Mouse (Mus musculus): ENCODE results near the gene Sesn1. TPM values are rescaled to one million over a fixed set of nuclear protein-coding genes. Genes with fewer than 3 reads are reported as not detected.

Gene Sesn1
- polyA plus RNA-seq (2021): 28.6 TPM

DNA sequence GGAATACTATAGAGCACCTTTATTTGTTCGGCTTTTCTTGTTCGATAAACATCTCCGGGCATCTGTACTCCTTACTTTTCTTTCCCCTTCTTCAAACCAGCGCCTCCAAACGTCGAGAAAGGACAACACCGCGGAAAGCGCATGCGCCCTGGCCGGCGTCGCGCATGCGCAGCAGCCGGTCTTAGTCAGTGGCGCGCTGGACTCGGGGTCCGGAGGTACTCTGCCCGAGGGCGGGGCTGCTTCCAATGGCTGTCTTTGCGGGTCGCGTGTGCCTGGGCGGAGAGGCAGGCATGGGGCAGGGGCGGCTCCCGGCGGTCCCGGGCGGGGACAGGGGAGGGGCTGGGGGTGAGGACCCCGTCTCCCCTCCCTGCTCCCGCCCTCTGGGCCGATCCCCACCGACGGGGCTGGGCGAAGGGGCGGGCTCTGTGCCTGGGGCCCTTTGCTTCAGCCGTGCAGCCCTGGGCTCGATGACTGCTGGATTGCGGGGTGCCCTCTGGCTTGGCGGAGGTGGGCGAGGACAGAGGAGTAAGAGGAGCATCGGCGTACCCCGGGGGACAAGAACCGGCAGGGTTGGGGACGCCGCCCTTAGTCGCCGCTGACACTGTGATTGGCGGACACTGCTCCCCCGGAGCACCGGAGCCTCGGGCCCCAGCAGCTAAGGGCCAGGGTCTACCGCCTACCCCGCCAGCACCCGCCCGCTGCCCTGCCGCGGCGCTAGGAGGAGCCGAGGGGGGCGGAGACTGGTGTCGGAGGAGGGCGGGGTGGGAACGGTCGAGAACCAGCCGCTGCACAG is at the start of gene Sesn1, which contains the start of gene Cep57l1:
Sesn1 (plus strand) TSS at position 165 of the 793 bp plus-strand sequence.
Cep57l1 (minus strand) TSS at position 101 of the 793 bp plus-strand sequence.
- in situ Hi-C loops (cut with MboI; ENCODE audit: low pct_unique_long_range_greater_than_20kb): loop anchor here (10.0 kb wide), 1 partner anchor 285 kb away; no protein-coding TSS in a partner anchor
- peak; percentile 80 for DNase-seq (ENCODE audit: low read depth, low spot score)
- POLR2A ChIA-PET: no interaction called here
- CTCF ChIA-PET: interaction anchor here (1.2 kb wide), 1 partner anchor 21 kb away, joined by 4 read pairs; no protein-coding TSS in a partner anchor
- no peaks in the 10 kb centered on the region for H3K27me3 ChIP-seq
- no peak for TF ChIP-seq CTCF (IDR thresholded peaks at IDR 0.05)
- ATAC-seq: peak; percentile 91

DNA sequence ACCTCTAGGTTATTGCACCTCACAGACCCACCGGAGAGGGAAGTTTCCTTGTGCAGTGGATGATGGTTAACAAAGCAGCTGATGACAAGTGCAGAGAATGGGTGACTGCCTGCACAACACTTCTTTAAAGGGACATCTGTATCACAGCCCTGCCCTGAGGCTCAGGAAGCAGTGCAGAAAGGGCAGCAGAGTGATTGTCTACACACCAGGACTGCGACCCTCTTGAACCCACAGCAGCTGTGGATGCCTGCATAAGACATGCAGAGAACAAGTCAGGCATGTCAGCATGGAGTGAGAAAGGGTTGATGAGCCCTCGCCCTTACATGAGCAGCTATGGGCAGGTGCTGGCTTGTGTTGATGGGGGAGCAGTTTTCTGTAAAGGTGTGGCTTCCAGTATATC is 48.9 kb upstream of the Sesn1 start:
- no peak for ATAC-seq
- DNase-seq (ENCODE audit: low read depth, low spot score): no peak
- CTCF ChIA-PET: no interaction called here
- TF ChIP-seq CTCF (IDR thresholded peaks at IDR 0.05): no peak
- POLR2A ChIA-PET: no interaction called here
- H3K27me3 ChIP-seq: no peaks in the 10 kb centered on the region
- in situ Hi-C loops (cut with MboI; ENCODE audit: low pct_unique_long_range_greater_than_20kb): no loop called here

DNA sequence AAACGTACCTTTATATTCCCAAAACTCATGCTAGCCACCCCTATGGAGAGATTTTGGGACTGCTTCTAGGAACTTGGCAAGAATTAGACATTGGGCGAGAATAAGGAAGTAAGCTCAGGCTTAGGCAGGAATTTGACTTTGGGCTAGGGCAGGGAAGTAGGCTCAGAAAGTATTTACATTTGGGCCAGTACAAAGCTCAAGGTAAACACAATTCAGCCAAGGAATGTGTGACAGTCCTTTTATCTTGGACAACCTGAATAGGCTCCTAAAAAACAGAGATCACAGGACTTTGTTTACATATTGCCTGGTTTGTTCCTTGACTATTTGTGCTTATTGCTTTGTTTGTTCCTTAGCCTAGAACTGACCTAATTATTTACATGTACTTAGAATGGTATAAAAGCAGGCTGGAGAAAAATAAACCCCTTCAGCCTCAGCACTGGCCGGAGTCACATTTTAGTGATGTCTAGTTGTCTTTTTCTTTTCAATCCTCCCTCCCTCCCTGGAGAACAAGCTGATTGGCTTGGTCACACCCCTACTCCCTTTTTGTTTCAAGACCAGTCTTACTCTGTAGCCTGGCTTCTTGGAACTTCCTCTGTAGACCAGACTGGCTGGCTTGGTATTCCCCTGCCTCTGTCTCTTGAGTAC is 45.9 kb upstream of the Sesn1 start:
- no peak for TF ChIP-seq CTCF (IDR thresholded peaks at IDR 0.05)
- no peaks in the 10 kb centered on the region for H3K27me3 ChIP-seq
- CTCF ChIA-PET: interaction anchor here (3.5 kb wide), 1 partner anchor 10 kb away, joined by 11 read pairs; no protein-coding TSS in a partner anchor
- DNase-seq (ENCODE audit: low read depth, low spot score) (no peak), ATAC-seq (no peak)
- POLR2A ChIA-PET: no interaction called here
- in situ Hi-C loops (cut with MboI; ENCODE audit: low pct_unique_long_range_greater_than_20kb): no loop called here

DNA sequence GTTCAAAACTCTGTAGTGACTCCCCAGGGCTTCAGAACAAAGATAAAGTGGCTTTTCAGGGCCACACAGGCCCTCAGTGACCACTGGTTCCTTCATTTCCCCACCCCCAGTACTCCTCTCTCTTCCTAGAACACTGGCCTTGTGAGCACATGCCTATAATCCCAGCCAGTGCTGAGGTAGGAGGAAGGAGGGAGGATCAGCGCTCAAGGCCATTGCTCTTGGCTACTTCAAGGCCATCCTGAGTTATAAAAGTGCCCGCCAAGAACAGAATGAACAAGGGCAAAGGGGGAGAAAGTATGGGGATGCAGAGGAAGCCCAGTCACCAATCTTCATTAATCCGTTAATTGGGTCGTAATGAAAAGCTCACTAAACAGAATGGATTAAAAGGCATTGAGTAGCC is 44.1 kb upstream of the Sesn1 start:
- ChIA-PET POLR2A (no interaction called here), CTCF (interaction anchor here (3.5 kb wide), 1 partner anchor 11 kb away, joined by 11 read pairs; no protein-coding TSS in a partner anchor)
- in situ Hi-C loops (cut with MboI; ENCODE audit: low pct_unique_long_range_greater_than_20kb): no loop called here
- ATAC-seq (no peak), DNase-seq (ENCODE audit: low read depth, low spot score) (no peak)
- H3K27me3 ChIP-seq: no peaks in the 10 kb centered on the region
- no peak for TF ChIP-seq CTCF (IDR thresholded peaks at IDR 0.05)

DNA sequence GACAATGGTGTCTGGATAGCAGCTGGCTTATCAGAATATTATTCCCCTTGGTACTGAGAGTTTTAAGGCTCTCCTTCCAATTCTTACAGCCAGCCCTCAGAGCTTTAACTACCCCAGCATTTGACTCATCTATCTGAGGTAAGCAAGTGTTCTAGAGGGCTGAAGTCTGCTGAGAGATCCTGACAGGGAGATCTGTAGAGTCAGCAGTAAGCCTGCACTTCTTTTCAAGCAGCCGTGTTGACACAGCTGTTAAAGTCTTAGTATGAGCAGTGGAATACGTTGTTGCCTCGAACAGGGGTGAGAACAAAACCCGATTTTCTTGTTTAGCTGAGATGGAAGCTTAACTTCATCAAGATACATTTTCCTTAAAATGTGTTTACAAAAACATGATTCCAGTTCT is 43.5 kb upstream of the Sesn1 start:
- ATAC-seq: no peak
- no peak for TF ChIP-seq CTCF (IDR thresholded peaks at IDR 0.05)
- DNase-seq (ENCODE audit: low read depth, low spot score): no peak
- ChIA-PET POLR2A (no interaction called here), CTCF (interaction anchor here (0.8 to 3.5 kb wide), 2 partner anchors 10 to 12 kb away, joined by 3 to 11 read pairs; no protein-coding TSS in a partner anchor)
- H3K27me3 ChIP-seq: no peaks in the 10 kb centered on the region
- in situ Hi-C loops (cut with MboI; ENCODE audit: low pct_unique_long_range_greater_than_20kb): no loop called here

DNA sequence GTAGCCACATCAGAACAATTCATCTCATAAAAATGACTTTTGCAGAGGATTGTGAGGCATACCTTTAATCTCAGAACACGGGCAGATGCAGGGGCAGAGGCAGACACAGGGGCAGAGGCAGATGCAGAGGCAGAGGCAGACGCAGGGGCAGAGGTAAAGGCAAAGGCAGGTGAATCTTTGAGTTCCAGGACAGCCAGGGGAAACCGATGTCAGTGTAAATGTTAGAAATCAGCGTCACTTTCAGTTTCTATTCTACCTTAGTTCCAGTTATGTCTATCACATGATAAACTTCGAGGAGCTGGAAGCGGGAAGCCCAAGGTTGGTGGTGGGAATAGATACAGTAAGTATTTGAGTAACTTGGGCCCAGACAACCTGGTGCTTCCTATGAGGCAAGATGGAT is 42.5 kb upstream of the Sesn1 start:
- TF ChIP-seq CTCF (IDR thresholded peaks at IDR 0.05): no peak
- in situ Hi-C loops (cut with MboI; ENCODE audit: low pct_unique_long_range_greater_than_20kb): no loop called here
- no peak for DNase-seq (ENCODE audit: low read depth, low spot score)
- H3K27me3 ChIP-seq: no peaks in the 10 kb centered on the region
- no peak for ATAC-seq
- POLR2A ChIA-PET: no interaction called here
- CTCF ChIA-PET: interaction anchor here (3.5 kb wide), 1 partner anchor 13 kb away, joined by 11 read pairs; no protein-coding TSS in a partner anchor

DNA sequence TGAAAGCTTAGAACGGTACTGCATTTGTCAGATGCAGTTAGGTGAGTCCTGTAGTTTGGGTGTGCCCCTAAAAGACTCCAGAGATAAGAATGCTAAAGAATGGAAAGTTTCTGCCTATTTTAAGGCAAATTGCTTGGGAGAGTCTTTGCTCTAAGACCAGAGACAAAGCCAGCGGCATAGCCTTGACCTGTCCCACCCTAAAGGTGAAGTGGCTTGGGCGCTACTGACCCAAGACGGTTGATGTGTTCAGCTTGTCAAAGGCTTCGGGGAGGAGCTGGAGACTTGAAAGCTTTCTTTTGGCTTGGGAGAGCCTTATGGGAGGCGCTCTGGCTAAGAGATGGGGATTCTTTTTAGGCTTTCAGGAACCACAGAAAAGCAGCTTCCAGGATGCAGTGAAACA is 17.4 kb upstream of the Sesn1 start:
- in situ Hi-C loops (cut with MboI; ENCODE audit: low pct_unique_long_range_greater_than_20kb): no loop called here
- no peak for DNase-seq (ENCODE audit: low read depth, low spot score)
- CTCF ChIA-PET: interaction anchor here (1.0 kb wide), 1 partner anchor 15 kb away, joined by 3 read pairs; no protein-coding TSS in a partner anchor
- no peak for TF ChIP-seq CTCF (IDR thresholded peaks at IDR 0.05)
- no peak for ATAC-seq
- H3K27me3 ChIP-seq: no peaks in the 10 kb centered on the region
- POLR2A ChIA-PET: interaction anchor here (1.3 kb wide), 1 partner anchor 10 kb away, joined by 4 read pairs; no protein-coding TSS in a partner anchor

DNA sequence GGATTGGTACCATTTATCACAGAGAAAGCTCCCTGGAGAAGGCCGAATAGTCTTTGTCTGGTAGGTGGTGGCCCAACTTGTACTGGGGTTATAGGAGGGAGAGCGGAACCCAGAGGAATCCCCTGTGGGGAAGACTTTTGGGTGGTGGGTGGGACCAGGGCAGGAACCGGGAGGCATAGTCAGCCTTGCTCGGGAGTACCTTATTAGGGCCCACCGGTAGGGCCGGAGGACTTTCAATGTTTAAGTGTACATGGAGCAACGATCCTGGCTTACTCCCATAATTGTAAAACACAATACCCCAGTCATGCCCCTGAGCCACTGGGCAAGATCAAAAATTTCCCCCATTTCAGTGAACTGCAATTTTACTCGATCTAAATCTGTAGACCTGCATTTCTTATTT is 12.5 kb upstream of the Sesn1 start:
- TF ChIP-seq CTCF (IDR thresholded peaks at IDR 0.05): no peak
- no peak for ATAC-seq
- POLR2A ChIA-PET: no interaction called here

DNA sequence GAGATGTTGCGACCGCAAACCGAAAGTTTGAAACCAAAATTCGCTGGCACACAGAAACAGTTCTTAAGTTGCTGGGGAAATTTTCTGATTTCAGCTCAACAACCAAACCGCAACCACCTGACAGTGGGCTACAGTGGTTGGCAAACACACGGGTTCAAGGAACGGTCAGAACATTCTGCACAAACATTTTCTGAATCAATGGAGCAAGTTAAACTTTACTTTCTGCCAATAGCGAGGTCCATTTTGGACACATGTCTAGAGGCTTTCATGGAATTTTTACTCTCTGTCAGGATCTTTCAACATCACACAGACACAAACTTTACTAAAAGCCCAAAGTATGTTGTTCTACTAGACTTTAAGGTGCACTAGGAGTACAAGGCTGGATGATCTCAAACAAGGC is 6.3 kb upstream of the Sesn1 start:
- ATAC-seq: no peak
- CTCF ChIA-PET: no interaction called here
- no peaks in the 10 kb centered on the region for H3K27me3 ChIP-seq
- in situ Hi-C loops (cut with MboI; ENCODE audit: low pct_unique_long_range_greater_than_20kb): loop anchor here (10.0 kb wide), 1 partner anchor 279 kb away; no protein-coding TSS in a partner anchor
- TF ChIP-seq CTCF (IDR thresholded peaks at IDR 0.05): no peak
- POLR2A ChIA-PET: no interaction called here
- no peak for DNase-seq (ENCODE audit: low read depth, low spot score)

More for the DNA sequence above, 12.5 kb upstream of the Sesn1 start:
- no peaks in the 10 kb centered on the region for H3K27me3 ChIP-seq
- no peak for DNase-seq (ENCODE audit: low read depth, low spot score)
- CTCF ChIA-PET: no interaction called here
- in situ Hi-C loops (cut with MboI; ENCODE audit: low pct_unique_long_range_greater_than_20kb): no loop called here

DNA sequence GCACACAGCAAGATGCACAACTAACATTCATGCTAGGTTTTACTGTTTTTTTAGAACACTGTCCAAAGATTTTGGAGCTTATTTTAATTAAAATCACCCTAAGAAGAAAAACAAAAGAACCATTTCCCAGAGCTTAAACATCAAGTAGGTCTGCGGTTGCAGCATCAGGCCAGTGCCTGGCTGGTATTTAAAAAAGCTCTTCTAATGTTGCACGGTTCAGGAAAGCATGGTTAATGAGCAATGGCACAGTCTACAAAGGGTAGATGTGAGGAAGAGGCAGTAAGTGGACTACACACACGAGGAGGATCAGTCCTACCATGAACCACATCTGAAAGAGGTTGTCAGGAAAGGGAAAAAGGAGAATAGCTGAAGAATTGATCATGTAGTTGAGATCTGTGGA is 5.0 kb upstream of the Sesn1 start:
- in situ Hi-C loops (cut with MboI; ENCODE audit: low pct_unique_long_range_greater_than_20kb): loop anchor here (10.0 kb wide), 1 partner anchor 280 kb away; no protein-coding TSS in a partner anchor
- DNase-seq (ENCODE audit: low read depth, low spot score) (peak; percentile 68), ATAC-seq (peak; percentile 68)
- CTCF ChIA-PET: interaction anchor here (1.6 to 2.3 kb wide), 2 partner anchors 10 to 115 kb away, joined by 3 to 6 read pairs; no protein-coding TSS in a partner anchor
- POLR2A ChIA-PET: no interaction called here
- no peak for TF ChIP-seq CTCF (IDR thresholded peaks at IDR 0.05)
- H3K27me3 ChIP-seq: no peaks in the 10 kb centered on the region

All from Patski (cell line).